Mouse (Mus musculus) bone marrow, adult 2 months (tissue): ENCODE measurements at regions not wholly inside any gene's neighbourhood (a gene's known extent, or its start where the extent isn't known, plus 50 kb on each side); places are given as distances from the start of the nearest gene placed in this dataset.

Experiments
- H3K27ac ChIP-seq: fragments of 200-500 bp; 2 replicates; pipeline ENCODE4 v1.5.1; 2012; ENCODE audit warnings: low read depth, mild to moderate bottlenecking, control low read depth, inconsistent platforms, low read length; ENCODE audit not compliant: control insufficient read depth, poor library complexity, insufficient read depth
- H3K4me1 ChIP-seq: fragments of 200-500 bp; 2 replicates; pipeline ENCODE4 v1.6.1; 2011; ENCODE audit warnings: low read length; ENCODE audit not compliant: control insufficient read depth, insufficient read depth
- H3K4me3 ChIP-seq: fragments of 200-500 bp; replicated peaks from 2 replicates; pipeline ENCODE3; 2011; ENCODE audit warnings: mild to moderate bottlenecking, low read depth, low read length, control low read depth; ENCODE audit not compliant: control insufficient read depth
- CTCF ChIP-seq: fragments of 200-500 bp; IDR thresholded peaks from 2 replicates; pipeline ENCODE4 v1.5.1; 2011; ENCODE audit warnings: low read length, control low read depth; ENCODE audit not compliant: control insufficient read depth, insufficient read depth
- POLR2A ChIP-seq: fragments of 200-500 bp; IDR thresholded peaks from 2 replicates; pipeline ENCODE4 v1.6.1; 2011; ENCODE audit warnings: low read depth, mild to moderate bottlenecking, control low read depth, low read length, borderline replicate concordance; ENCODE audit not compliant: control insufficient read depth
- WGBS: fragments of 180-500 bp; shearing (Covaris S2); methylation state at CpG from one replicate; pipeline ENCODE4 v1.1.7; 2018; 5-methylcytosine and 5-hydroxymethylcytosine counted together

GRCm38 (mm10) chr3:131960636-131961035 lies 124.5 kb upstream of the Dkk2 start:
- 67% methylated on average over 1 of the region's 1 CpGs for WGBS
- no peaks in the 10 kb centered on the region for H3K4me1 ChIP-seq
- no peak overlapping the region for H3K4me3 ChIP-seq
- no peak for TF ChIP-seq CTCF
- no peak for TF ChIP-seq POLR2A
- no peak overlapping the region for H3K27ac ChIP-seq

DNA sequence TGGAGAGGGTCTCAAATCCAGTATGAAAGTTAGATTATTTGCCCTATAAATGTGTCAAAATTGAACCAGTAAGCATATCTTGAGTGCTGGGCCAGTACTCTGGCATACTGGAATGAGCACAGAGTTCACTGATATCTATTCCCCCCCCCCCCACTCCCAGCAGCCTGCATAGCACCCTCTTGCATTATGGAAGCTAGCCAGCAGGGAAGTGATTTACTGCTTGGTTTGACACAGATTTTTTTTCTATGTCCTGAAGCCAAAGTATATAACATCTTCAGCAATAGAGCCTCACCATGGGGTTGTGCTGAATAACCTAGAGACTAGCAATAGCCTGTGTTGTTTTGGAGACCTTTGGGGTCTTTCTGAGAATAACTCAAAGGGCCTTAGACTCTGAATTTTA lies 123.5 kb upstream of the Dkk2 start:
- H3K27ac ChIP-seq = no peak overlapping the region
- no peak overlapping the region for H3K4me3 ChIP-seq
- no peaks in the 10 kb centered on the region for H3K4me1 ChIP-seq
- TF ChIP-seq CTCF = no peak
- TF ChIP-seq POLR2A = no peak

DNA sequence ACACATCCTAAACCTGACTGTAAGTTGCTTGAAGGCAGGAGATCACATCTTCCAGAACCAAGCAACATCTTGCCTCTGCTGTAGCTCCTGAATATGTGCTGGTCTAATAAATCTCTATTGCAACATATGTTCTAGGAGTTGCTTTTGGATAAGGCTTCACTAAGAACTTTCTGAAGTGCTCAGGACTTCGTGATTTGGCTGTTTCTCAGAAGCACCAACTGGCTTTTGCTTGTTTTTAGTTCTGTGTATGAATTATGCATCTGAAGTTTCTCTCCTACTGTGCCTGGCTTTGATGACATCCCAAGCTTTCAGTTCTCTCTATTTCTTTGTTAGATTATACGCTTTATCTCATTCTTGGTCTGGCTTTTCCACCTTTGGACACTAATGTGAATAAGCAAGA lies 122.2 kb upstream of the Dkk2 start:
- no peak overlapping the region for H3K4me3 ChIP-seq
- TF ChIP-seq CTCF (no peak), POLR2A (no peak)
- H3K4me1 ChIP-seq = no peaks in the 10 kb centered on the region
- WGBS = 74% methylated on average over 2 of the region's 2 CpGs
- no peak overlapping the region for H3K27ac ChIP-seq

DNA sequence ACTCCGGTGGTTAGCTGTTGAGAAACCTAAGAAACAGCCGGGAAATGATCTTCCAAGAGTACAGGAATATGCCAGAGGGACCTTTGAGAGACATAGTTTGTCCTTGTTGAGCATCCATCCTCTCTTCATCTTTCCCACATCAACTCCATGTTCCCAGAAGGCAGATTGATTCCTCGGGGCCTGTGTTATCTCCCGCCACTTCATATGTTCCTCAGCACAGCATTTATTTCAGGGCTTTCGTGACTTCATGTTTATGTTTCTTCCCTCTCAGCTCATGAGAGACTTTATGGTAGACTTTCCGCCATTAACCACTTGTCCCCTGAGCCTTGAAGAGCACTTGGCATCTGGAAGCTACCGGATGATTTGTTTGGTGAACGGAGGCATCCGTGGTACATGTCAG lies 120.1 kb upstream of the Dkk2 start:
- 86% methylated on average over 9 of the region's 9 CpGs for WGBS
- H3K4me1 ChIP-seq = no peaks in the 10 kb centered on the region
- H3K4me3 ChIP-seq = no peak overlapping the region
- H3K27ac ChIP-seq = no peak overlapping the region
- TF ChIP-seq POLR2A (no peak), CTCF (no peak)

GRCm38 (mm10) chr3:131965456-131966160 lies 119.5 kb upstream of the Dkk2 start:
- Histone ChIP-seq H3K4me3 (no peak overlapping the region), H3K4me1 (no peaks in the 10 kb centered on the region), H3K27ac (no peak overlapping the region)
- WGBS = 69% methylated on average over 9 of the region's 9 CpGs
- TF ChIP-seq POLR2A (no peak), CTCF (no peak)

DNA sequence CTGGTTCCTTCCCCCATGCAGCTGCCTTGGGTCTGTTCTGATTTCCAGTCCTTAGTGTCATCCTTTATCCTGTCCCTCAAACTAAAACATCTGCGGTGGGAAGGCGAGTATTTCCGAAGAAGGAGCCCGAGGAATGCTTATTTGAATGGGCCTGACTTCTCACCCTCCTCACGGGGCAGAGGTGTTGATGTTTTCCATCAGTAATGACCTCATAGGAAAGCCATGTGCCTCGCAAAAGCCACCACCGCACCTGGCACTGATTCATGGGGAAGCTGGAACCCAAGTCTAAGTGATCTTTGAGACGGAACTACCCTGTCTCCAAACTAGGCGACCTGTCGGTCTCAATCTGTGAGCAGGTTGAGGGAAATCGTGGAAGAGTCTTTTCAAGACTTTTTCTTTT lies 117.8 kb upstream of the Dkk2 start:
- Histone ChIP-seq H3K4me3 (no peak overlapping the region), H3K4me1 (no peaks in the 10 kb centered on the region), H3K27ac (no peak overlapping the region)
- WGBS = 75% methylated on average over 11 of the region's 11 CpGs
- TF ChIP-seq CTCF (no peak), POLR2A (no peak)

GRCm38 (mm10) chr3:131970827-131971226 lies 114.3 kb upstream of the Dkk2 start:
- whole genome bisulfite sequencing = 68% methylated on average over 1 of the region's 1 CpGs
- no peak overlapping the region for H3K4me3 ChIP-seq
- H3K27ac ChIP-seq = no peak overlapping the region
- TF ChIP-seq CTCF = no peak
- no peak for TF ChIP-seq POLR2A
- H3K4me1 ChIP-seq = no peaks in the 10 kb centered on the region

GRCm38 (mm10) chr3:131975940-131976628 lies 109.0 kb upstream of the Dkk2 start:
- TF ChIP-seq CTCF = peak; percentile 37; the same call in 1 of the 2 replicates
- TF ChIP-seq POLR2A = no peak
- 37% methylated on average over 7 of the region's 7 CpGs for WGBS
- H3K4me1 ChIP-seq = no peaks in the 10 kb centered on the region
- no peak overlapping the region for H3K27ac ChIP-seq
- H3K4me3 ChIP-seq = no peak overlapping the region

DNA sequence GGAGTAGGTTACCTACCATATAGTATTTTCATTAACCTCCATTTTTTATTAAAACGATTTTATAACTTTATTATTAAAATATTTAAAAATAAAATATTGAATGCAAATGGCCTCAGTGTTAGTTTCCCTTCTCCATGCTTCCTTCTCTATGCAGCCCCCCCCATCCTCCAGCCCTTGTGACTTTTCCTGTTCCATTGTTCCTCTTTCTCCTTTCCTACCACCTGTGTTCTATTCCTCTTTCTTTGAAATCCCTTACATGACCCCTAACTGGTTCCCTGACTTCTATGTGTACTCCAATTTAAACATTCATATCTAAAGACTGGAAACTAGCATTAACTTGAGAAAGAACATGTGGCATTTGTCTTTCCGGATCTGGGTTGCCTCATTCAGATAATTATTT lies 101.8 kb upstream of the Dkk2 start:
- no peak overlapping the region for H3K27ac ChIP-seq
- 74% methylated on average over 2 of the region's 2 CpGs for WGBS
- no peak overlapping the region for H3K4me3 ChIP-seq
- no peaks in the 10 kb centered on the region for H3K4me1 ChIP-seq
- TF ChIP-seq CTCF (no peak), POLR2A (no peak)
